Mouse (Mus musculus) heart, postnatal 0 days (tissue): Measurements from ENCODE around the gene Loxl4.

Experiments used
- CTCF ChIP-seq: IDR thresholded peaks from 2 replicates; pipeline ENCODE4 v1.5.1; 2016; ENCODE audit warnings: antibody characterized with exemption, control low read depth, low read depth
- EP300 ChIP-seq: IDR thresholded peaks from 2 replicates; pipeline ENCODE4 v1.6.1; 2016; ENCODE audit warnings: antibody characterized with exemption, low read depth

GRCm38 (mm10) chr19:42628068-42628467 is 15.5 kb upstream of the Loxl4 start:
- no peak for TF ChIP-seq EP300
- no peak for TF ChIP-seq CTCF
